Mouse (Mus musculus) embryonic facial prominence, embryonic 13.5 days (tissue): ENCODE measurements around the gene Angptl2. TPM values are rescaled to one million over a fixed set of nuclear protein-coding genes. Genes with fewer than 3 reads are reported as not detected.
A peak's percentile ranks its signal among the peaks of the same experiment; 100 is the strongest.
"Not testable (repeated sequence)": the region's sequence is repeated elsewhere in the genome, so short reads cannot be mapped to it uniquely, and the experiment has no call there.

ENCODE experiments used
- ATAC-seq: fragments of 200-750 bp; cut with Nextera tagmentation; 2 replicates; pipeline ENCODE4 v1.8.0; 2017; ENCODE audit warnings: low read depth; ENCODE audit not compliant: insufficient number of reproducible peaks, insufficient read depth, low FRiP score, low TSS enrichment
- H3K27ac ChIP-seq: fragments of 300-500 bp; sonication (generic); 2 replicates; pipeline ENCODE4 v1.5.1; 2015; ENCODE audit warnings: moderate library complexity, mild to moderate bottlenecking, inconsistent platforms
- H3K27me3 ChIP-seq: fragments of 300-500 bp; sonication (generic); 2 replicates; pipeline ENCODE4 v1.6.1; 2015; ENCODE audit warnings: mild to moderate bottlenecking, inconsistent platforms
- H3K36me3 ChIP-seq: fragments of 300-500 bp; sonication (generic); 2 replicates; pipeline ENCODE4 v1.6.1; 2015; ENCODE audit warnings: mild to moderate bottlenecking, inconsistent platforms
- H3K4me1 ChIP-seq: fragments of 300-500 bp; sonication (generic); 2 replicates; pipeline ENCODE4 v1.6.1; 2015; ENCODE audit warnings: inconsistent platforms
- H3K4me2 ChIP-seq: fragments of 300-500 bp; sonication (generic); 2 replicates; pipeline ENCODE4 v1.6.1; 2015; ENCODE audit warnings: moderate library complexity, mild to moderate bottlenecking, inconsistent platforms
- H3K4me3 ChIP-seq: fragments of 300-500 bp; sonication (generic); 2 replicates; pipeline ENCODE4 v1.5.1; 2015; ENCODE audit warnings: mild to moderate bottlenecking, inconsistent platforms
- H3K9ac ChIP-seq: fragments of 300-500 bp; sonication (generic); 2 replicates; pipeline ENCODE4 v1.6.1; 2015; ENCODE audit warnings: mild to moderate bottlenecking, inconsistent platforms
- H3K9me3 ChIP-seq: fragments of 300-500 bp; sonication (generic); 2 replicates; pipeline ENCODE4 v1.6.1; 2016; ENCODE audit warnings: inconsistent platforms
- WGBS: fragments of 180-500 bp; shearing (Covaris S2); methylation state at CpG from one replicate; pipeline ENCODE4 v1.1.7; 2015; ENCODE audit warnings: mixed read lengths; 5-methylcytosine and 5-hydroxymethylcytosine counted together
- polyA plus RNA-seq: library from polyadenylated mRNA; unstranded; fragments of >200 nt; fragmentation: Nextera tagmentation; extraction: Ambion mirVana; gene quantifications from 2 replicates; pipeline ENCODE4 v1.2.1, GENCODE M21; 2015

Gene Angptl2
- polyA plus RNA-seq, 1 experiment from 2014 or later: 38.4 TPM

DNA sequence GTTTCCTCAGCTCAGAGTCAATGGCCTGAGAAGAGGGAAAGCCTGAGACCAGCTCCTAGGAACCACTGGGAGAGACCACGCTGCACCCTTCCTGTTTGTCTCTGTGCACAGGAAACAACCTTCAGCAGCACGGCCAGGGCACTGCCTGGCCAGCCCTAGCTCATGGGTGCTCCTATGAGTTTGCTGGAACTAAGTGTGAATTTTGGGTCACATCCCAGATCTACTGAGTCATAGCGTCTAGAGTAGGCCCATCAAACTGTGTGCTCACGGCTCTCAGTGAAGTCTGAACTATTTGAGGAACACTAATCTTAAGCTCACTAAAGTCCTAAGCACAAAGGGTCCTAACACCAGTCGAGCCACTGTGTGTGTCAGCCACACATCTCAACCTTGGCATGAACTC is 10.9 kb upstream of the Angptl2 start:
- peaks cover 17% of the 10 kb centered on the region for H3K4me1 ChIP-seq

DNA sequence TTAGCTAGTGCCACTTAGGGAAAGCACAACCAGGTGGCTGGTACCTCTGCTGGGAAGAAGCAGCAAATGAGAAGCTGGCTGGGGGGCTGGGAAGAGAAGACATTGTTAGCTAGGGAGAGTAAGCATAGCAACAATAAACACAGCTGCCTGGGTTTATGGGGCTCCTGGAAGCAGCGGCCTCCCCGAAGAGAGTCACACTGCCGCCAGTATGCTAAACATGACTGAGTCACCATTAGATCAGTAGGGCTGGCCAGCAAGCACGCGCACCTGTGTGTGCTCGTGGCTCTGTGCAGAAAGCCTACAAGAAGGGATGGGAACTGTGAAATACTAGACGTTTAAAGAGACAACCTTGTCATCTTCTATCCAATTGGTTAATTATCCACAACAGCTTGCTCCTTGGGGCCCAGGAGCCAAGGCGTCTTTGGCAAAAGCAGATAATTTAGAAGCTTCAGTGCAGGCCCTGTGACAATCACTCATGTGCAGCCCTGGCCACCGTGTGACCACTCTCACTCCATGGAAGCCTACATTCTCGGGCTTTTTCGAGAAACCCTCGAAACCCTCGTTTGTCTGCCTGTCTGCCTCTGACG is 9.8 kb upstream of the Angptl2 start:
- Histone ChIP-seq H3K36me3 (no peaks in the 10 kb centered on the region), H3K4me3 (no peak overlapping the region), H3K4me1 (peaks cover 24% of the 10 kb centered on the region), H3K9ac (no peak overlapping the region), H3K27me3 (no peaks in the 10 kb centered on the region), H3K9me3 (no peaks in the 10 kb centered on the region), H3K27ac (no peak overlapping the region), H3K4me2 (no peak overlapping the region)
- 54% methylated on average over 14 of the region's 14 CpGs for WGBS
- ATAC-seq: no peak

More for the DNA sequence above, 10.9 kb upstream of the Angptl2 start:
- Histone ChIP-seq H3K4me3 (no peak overlapping the region), H3K9ac (no peak overlapping the region), H3K27ac (no peak overlapping the region), H3K36me3 (no peaks in the 10 kb centered on the region), H3K27me3 (no peaks in the 10 kb centered on the region), H3K4me2 (no peak overlapping the region), H3K9me3 (no peaks in the 10 kb centered on the region)
- WGBS: 84% methylated on average over 5 of the region's 5 CpGs
- ATAC-seq: no peak

GRCm38 (mm10) chr2:33207069-33207468 is 8.8 kb upstream of the Angptl2 start:
- no peak overlapping the region for H3K4me2 ChIP-seq
- WGBS: 44% methylated on average over 4 of the region's 4 CpGs
- H3K27ac ChIP-seq: no peak overlapping the region
- no peak overlapping the region for H3K4me3 ChIP-seq
- peaks cover 25% of the 10 kb centered on the region for H3K4me1 ChIP-seq
- H3K9me3 ChIP-seq: no peaks in the 10 kb centered on the region
- H3K27me3 ChIP-seq: no peaks in the 10 kb centered on the region
- no peak overlapping the region for H3K9ac ChIP-seq
- ATAC-seq: no peak
- H3K36me3 ChIP-seq: no peaks in the 10 kb centered on the region

DNA sequence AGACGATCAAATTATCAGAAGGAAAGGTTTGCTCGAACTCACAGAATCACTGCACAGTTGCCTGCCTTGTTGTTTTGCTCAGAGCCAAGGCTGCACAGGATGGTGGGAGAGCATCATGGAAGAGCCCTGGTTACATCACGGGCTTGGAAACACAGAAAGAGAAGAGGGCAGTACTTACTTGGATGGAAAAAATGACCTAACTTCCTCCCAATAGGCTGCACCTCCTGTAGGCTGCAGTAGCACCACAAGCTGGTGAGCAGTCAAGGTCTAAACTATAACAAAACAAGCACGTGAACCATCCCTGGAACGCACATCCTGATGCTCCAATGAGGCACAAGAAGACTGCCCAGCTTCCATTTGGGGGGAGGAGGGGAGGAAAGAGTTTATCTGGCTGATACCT is 7.7 kb upstream of the Angptl2 start:
- Histone ChIP-seq H3K9ac (no peak overlapping the region), H3K36me3 (no peaks in the 10 kb centered on the region), H3K4me3 (no peak overlapping the region), H3K27ac (no peak overlapping the region), H3K4me1 (peaks cover 23% of the 10 kb centered on the region), H3K27me3 (no peaks in the 10 kb centered on the region), H3K9me3 (no peaks in the 10 kb centered on the region), H3K4me2 (no peak overlapping the region)
- 84% methylated on average over 5 of the region's 5 CpGs for WGBS
- no peak for ATAC-seq

- peaks cover 23% of the 10 kb centered on the region for H3K4me1 ChIP-seq
- 57% methylated on average over 2 of the region's 2 CpGs for WGBS
- H3K27ac ChIP-seq: no peak overlapping the region
- H3K36me3 ChIP-seq: no peaks in the 10 kb centered on the region
- ATAC-seq: no peak
- no peak overlapping the region for H3K4me3 ChIP-seq
- H3K27me3 ChIP-seq: no peaks in the 10 kb centered on the region
- no peak overlapping the region for H3K9ac ChIP-seq
- H3K9me3 ChIP-seq: no peaks in the 10 kb centered on the region
- no peak overlapping the region for H3K4me2 ChIP-seq
These were observed 5.0 kb upstream of the Angptl2 start for GRCm38 (mm10) chr2:33210841-33211240.

GRCm38 (mm10) chr2:33211263-33211662 is 4.6 kb upstream of the Angptl2 start:
- not testable (repeated sequence) for ATAC-seq, H3K9ac ChIP-seq
- WGBS: 76% methylated on average over 11 of the region's 11 CpGs

GRCm38 (mm10) chr2:33215177-33215699 is 631 bp upstream of the Angptl2 start:
- no peaks in the 10 kb centered on the region for H3K9me3 ChIP-seq
- peak overlapping the region; percentile 72 for H3K4me3 ChIP-seq
- no peaks in the 10 kb centered on the region; the same call in 1 of the 2 replicates for H3K36me3 ChIP-seq
- H3K27me3 ChIP-seq: no peaks in the 10 kb centered on the region
- WGBS: 49% methylated on average over 5 of the region's 5 CpGs
- peak overlapping the region; percentile 94 for H3K27ac ChIP-seq
- ATAC-seq: no peak
- peaks cover 55% of the 10 kb centered on the region for H3K4me1 ChIP-seq
- H3K9ac ChIP-seq: peak overlapping the region; percentile 87; the same call in 1 of the 2 replicates
- peak overlapping the region; percentile 93 for H3K4me2 ChIP-seq

More at GRCm38 (mm10) chr2:33211263-33211662, 4.6 kb upstream of the Angptl2 start:
- not testable (repeated sequence) for H3K4me2 ChIP-seq, H3K9me3 ChIP-seq, H3K36me3 ChIP-seq, H3K27me3 ChIP-seq, H3K27ac ChIP-seq, H3K4me3 ChIP-seq
- peaks cover 20% of the 10 kb centered on the region for H3K4me1 ChIP-seq

- Histone ChIP-seq H3K27ac (peak overlapping the region; percentile 94), H3K4me1 (peaks cover 61% of the 10 kb centered on the region), H3K9ac (peak overlapping the region; percentile 87), H3K4me3 (peak overlapping the region; percentile 72), H3K9me3 (no peaks in the 10 kb centered on the region), H3K4me2 (peak overlapping the region; percentile 93), H3K36me3 (peaks cover 6% of the 10 kb centered on the region; the same call in 1 of the 2 replicates), H3K27me3 (no peaks in the 10 kb centered on the region)
- 7% methylated on average over 18 of the region's 18 CpGs for WGBS
- ATAC-seq: no peak
These were observed 966 bp downstream of the Angptl2 start for GRCm38 (mm10) chr2:33216645-33217424.

GRCm38 (mm10) chr2:33217425-33217794 is 1.5 kb downstream of the Angptl2 start:
- 46% methylated on average over 3 of the region's 3 CpGs for WGBS
- Histone ChIP-seq H3K36me3 (peaks cover 12% of the 10 kb centered on the region; the same call in 1 of the 2 replicates), H3K9me3 (no peaks in the 10 kb centered on the region), H3K9ac (peak overlapping the region; percentile 87), H3K4me2 (peak overlapping the region; percentile 93), H3K4me1 (peaks cover 61% of the 10 kb centered on the region), H3K27me3 (no peaks in the 10 kb centered on the region), H3K27ac (no peak overlapping the region), H3K4me3 (peak overlapping the region; percentile 72)
- no peak for ATAC-seq

- 0 out of 2 replicates have a peak overlapping the region, but pooled peaks have one; percentile 27 for H3K9ac ChIP-seq
- ATAC-seq: no peak
- H3K9me3 ChIP-seq: no peaks in the 10 kb centered on the region
- no peaks in the 10 kb centered on the region for H3K27me3 ChIP-seq
- H3K27ac ChIP-seq: no peak overlapping the region
- WGBS: 66% methylated on average over 11 of the region's 11 CpGs
- H3K4me3 ChIP-seq: no peak overlapping the region
- H3K4me2 ChIP-seq: peak overlapping the region; percentile 16
- H3K4me1 ChIP-seq: peaks cover 64% of the 10 kb centered on the region
- peaks cover 19% of the 10 kb centered on the region; the same call in 1 of the 2 replicates for H3K36me3 ChIP-seq
These were observed 3.2 kb downstream of the Angptl2 start for GRCm38 (mm10) chr2:33218903-33219625.

GRCm38 (mm10) chr2:33219637-33220036 is 3.8 kb downstream of the Angptl2 start:
- WGBS: 62% methylated on average over 4 of the region's 4 CpGs

More at GRCm38 (mm10) chr2:33219637-33220036, 3.8 kb downstream of the Angptl2 start:
- Histone ChIP-seq H3K9me3 (no peaks in the 10 kb centered on the region), H3K36me3 (peaks cover 19% of the 10 kb centered on the region; the same call in 1 of the 2 replicates), H3K27ac (peak overlapping the region; percentile 55; the same call in 1 of the 2 replicates), H3K9ac (peak overlapping the region; percentile 16; the same call in 1 of the 2 replicates), H3K4me2 (peak overlapping the region; percentile 16; the same call in 1 of the 2 replicates), H3K4me3 (no peak overlapping the region), H3K4me1 (peaks cover 64% of the 10 kb centered on the region), H3K27me3 (no peaks in the 10 kb centered on the region)
- no peak for ATAC-seq
